Mouse (Mus musculus) layer of hippocampus, adult 9-10 months (tissue): ENCODE measurements at regions not wholly inside any gene's neighbourhood (a gene's known extent, or its start where the extent isn't known, plus 50 kb on each side); places are given as distances from the start of the nearest gene placed in this dataset.
"Not testable (repeated sequence)": the region's sequence is repeated elsewhere in the genome, so short reads cannot be mapped to it uniquely, and the experiment has no call there.

Experiments used
- DNase-seq: peaks from one replicate; pipeline ENCODE4 v3.0.0; 2022; ENCODE audit warnings: low spot score

GRCm38 (mm10) chr16:12700088-12700487 is 409.4 kb upstream of the Ercc4 start:
- no peak for DNase-seq

GRCm38 (mm10) chr16:12703818-12704590 is 405.5 kb upstream of the Ercc4 start:
- no peak for DNase-seq

- no peak for DNase-seq
These were observed 402.6 kb upstream of the Ercc4 start for GRCm38 (mm10) chr16:12706907-12707306.

- not testable (repeated sequence) for DNase-seq
These were observed 388.1 kb upstream of the Ercc4 start for GRCm38 (mm10) chr16:12721368-12721767.

GRCm38 (mm10) chr16:12726043-12726442 is 383.4 kb upstream of the Ercc4 start:
- DNase-seq = no peak

GRCm38 (mm10) chr16:12730167-12730730 is 379.2 kb upstream of the Ercc4 start:
- DNase-seq = not testable (repeated sequence)

- DNase-seq = no peak
These were observed 377.9 kb upstream of the Ercc4 start for GRCm38 (mm10) chr16:12731588-12731987.

GRCm38 (mm10) chr16:12742472-12742871 is 367.0 kb upstream of the Ercc4 start:
- no peak for DNase-seq

- no peak for DNase-seq
These were observed 356.3 kb upstream of the Ercc4 start for GRCm38 (mm10) chr16:12753181-12753580.

GRCm38 (mm10) chr16:12754361-12754760 is 355.1 kb upstream of the Ercc4 start:
- DNase-seq = no peak

- no peak for DNase-seq
These were observed 350.9 kb upstream of the Ercc4 start for GRCm38 (mm10) chr16:12758594-12758993.

GRCm38 (mm10) chr16:12764166-12764565 is 345.3 kb upstream of the Ercc4 start:
- DNase-seq = no peak

GRCm38 (mm10) chr16:12764608-12765007 is 344.9 kb upstream of the Ercc4 start:
- no peak for DNase-seq

GRCm38 (mm10) chr16:12766846-12767245 is 342.6 kb upstream of the Ercc4 start:
- DNase-seq = no peak

- no peak for DNase-seq
These were observed 341.2 kb upstream of the Ercc4 start for GRCm38 (mm10) chr16:12768161-12768895.

GRCm38 (mm10) chr16:12770482-12770881 is 339.0 kb upstream of the Ercc4 start:
- DNase-seq = no peak

GRCm38 (mm10) chr16:12772535-12772934 is 336.9 kb upstream of the Ercc4 start:
- no peak for DNase-seq

- DNase-seq = no peak
These were observed 333.6 kb upstream of the Ercc4 start for GRCm38 (mm10) chr16:12775876-12776275.

GRCm38 (mm10) chr16:12779079-12779478 is 330.4 kb upstream of the Ercc4 start:
- no peak for DNase-seq

- DNase-seq = no peak
These were observed 328.8 kb upstream of the Ercc4 start for GRCm38 (mm10) chr16:12780635-12781034.

- no peak for DNase-seq
These were observed 323.7 kb upstream of the Ercc4 start for GRCm38 (mm10) chr16:12785828-12786227.

- no peak for DNase-seq
These were observed 311.0 kb upstream of the Ercc4 start for GRCm38 (mm10) chr16:12798523-12798922.

- DNase-seq = peak; percentile 55
These were observed 309.3 kb upstream of the Ercc4 start for GRCm38 (mm10) chr16:12800181-12800580.
